Mouse (Mus musculus) erythroblast, embryonic 14.5 days (primary cell): Measurements from ENCODE around the gene Rab4b. TPM values are rescaled to one million over a fixed set of nuclear protein-coding genes. Genes with fewer than 3 reads are reported as not detected.

Source experiments
- H3K27me3 ChIP-seq: 2 replicates; pipeline ENCODE4 v1.6.1; 2012; ENCODE audit warnings: inconsistent platforms; ENCODE audit not compliant: control insufficient read depth
- H3K36me3 ChIP-seq: 2 replicates; pipeline ENCODE4 v1.6.1; 2012; ENCODE audit warnings: mild to moderate bottlenecking, inconsistent platforms; ENCODE audit not compliant: control insufficient read depth
- H3K4me1 ChIP-seq: 2 replicates; pipeline ENCODE4 v1.6.1; 2012; ENCODE audit warnings: inconsistent platforms; ENCODE audit not compliant: control insufficient read depth
- H3K4me3 ChIP-seq: replicated peaks from 2 replicates; pipeline ENCODE3; 2012; ENCODE audit warnings: moderate library complexity, mild to moderate bottlenecking, inconsistent platforms
- H3K9me3 ChIP-seq: 2 replicates; pipeline ENCODE4 v1.6.1; 2012; ENCODE audit warnings: low read length, inconsistent platforms, mixed read lengths; ENCODE audit not compliant: control insufficient read depth
- GATA1 ChIP-seq: IDR thresholded peaks from 2 replicates; pipeline ENCODE4 v1.6.1; 2012; ENCODE audit warnings: low read length, inconsistent platforms, mixed read lengths
- TAL1 ChIP-seq: IDR thresholded peaks from 3 replicates; pipeline ENCODE4 v1.6.1; 2012; ENCODE audit warnings: low read length, inconsistent platforms, mixed read lengths
- polyA plus RNA-seq: library from polyadenylated mRNA; stranded (reverse); fragments of >175 nt; gene quantifications from 2 replicates; pipeline ENCODE4 v1.2.3, GENCODE M21; 2012

The Rab4b gene
- polyA plus RNA-seq, 1 experiment = 13.5 TPM

DNA sequence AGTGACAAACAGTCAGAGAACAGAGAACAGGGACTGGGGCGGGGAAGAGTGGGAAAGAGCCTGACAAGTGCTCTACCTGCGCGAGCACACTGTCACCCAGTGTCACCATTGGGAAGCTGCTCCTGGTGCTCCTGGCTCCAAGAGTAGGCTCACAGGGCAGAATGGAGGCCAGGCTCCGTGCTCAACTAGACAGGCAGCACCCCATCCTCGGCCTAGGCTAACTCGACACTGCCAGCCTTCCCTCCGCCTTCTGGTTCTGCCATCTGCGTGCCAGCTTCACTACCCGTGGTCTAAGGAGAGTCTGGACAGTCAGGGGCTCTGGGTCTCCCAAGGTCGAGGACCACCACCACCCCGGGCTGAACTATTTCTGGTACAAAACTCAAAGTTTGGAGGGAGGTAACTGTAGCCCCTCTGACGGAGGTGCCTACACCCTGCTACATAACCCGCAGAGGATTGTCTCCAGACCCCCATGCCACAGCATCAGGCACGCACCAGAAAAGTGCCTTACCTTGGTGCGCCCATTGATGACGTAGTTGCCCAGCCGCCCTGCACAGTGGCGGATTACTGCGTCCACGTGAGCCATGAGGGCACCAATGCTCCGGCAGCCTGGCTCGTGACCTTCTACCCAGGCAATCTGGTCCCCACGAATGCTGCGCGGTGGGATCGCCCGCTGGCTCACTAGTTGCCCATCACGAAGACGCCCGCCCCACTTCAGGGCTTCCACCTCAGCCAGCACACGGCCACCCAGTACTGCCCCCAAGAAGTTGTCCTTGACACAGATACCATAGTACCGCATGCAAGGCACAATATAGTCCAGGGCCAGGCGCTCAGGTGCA, 14.4 kb downstream of the Rab4b start:
- TF ChIP-seq GATA1 (no peak), TAL1 (no peak)

DNA sequence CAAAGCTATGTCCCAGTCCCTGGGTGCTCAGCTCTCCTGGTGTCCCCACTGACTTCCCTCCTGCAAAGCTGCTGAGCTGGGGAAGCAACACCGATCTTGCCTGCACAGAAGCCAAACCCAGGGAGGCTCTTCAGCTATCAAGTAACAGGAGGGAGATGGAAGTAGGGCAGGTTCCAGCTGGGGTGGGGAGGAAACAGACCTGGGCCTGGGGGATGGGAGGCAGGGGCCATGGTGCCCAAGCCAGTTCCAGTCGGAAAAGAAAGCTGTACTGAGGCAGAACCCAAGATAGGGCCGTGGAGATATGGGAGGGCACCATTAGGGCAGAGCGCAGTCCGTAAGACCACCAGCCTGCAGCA, 15.3 kb downstream of the Rab4b start:
- H3K9me3 ChIP-seq = no peaks in the 10 kb centered on the region
- peaks cover 67% of the 10 kb centered on the region for H3K36me3 ChIP-seq
- TF ChIP-seq GATA1 (no peak), TAL1 (no peak)
- H3K4me3 ChIP-seq = no peak overlapping the region
- H3K27me3 ChIP-seq = no peaks in the 10 kb centered on the region
- H3K4me1 ChIP-seq = peaks cover 70% of the 10 kb centered on the region

More for the DNA sequence above, 14.4 kb downstream of the Rab4b start:
- no peak overlapping the region for H3K4me3 ChIP-seq
- no peaks in the 10 kb centered on the region for H3K27me3 ChIP-seq
- H3K4me1 ChIP-seq = peaks cover 71% of the 10 kb centered on the region
- peaks cover 59% of the 10 kb centered on the region for H3K36me3 ChIP-seq
- no peaks in the 10 kb centered on the region for H3K9me3 ChIP-seq

DNA sequence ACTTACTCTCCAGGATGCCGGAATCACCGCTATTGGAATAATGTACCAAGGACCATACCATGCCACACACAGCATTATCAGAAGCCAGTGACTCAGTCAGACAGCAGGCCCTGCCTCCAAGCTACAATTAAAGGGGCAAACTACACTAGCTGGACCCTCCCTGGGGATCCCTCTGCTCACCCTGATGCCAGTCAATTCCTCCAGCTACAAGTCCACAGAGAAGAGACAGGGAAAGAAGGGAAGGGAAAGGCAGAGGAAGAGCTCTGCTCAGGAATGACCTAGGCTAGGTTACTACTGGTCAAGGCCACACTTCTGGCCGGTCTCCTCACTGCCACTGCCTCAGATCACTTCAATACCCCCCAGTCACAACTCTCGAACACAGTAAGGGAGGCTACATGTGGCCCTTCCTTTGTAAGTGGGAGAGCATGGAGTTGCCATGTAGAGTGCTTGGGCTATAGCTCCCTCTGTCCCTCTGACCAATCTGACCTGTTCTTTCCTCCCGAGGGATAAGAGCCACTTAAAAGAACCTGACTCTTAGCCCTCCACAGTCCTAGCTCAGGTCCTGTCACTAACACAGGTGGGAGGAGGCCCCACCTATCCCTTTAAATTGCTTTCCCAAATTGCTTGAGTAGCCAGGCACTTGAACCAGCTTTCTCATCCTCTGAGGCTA, 15.8 kb downstream of the Rab4b start:
- H3K4me1 ChIP-seq = peaks cover 65% of the 10 kb centered on the region

DNA sequence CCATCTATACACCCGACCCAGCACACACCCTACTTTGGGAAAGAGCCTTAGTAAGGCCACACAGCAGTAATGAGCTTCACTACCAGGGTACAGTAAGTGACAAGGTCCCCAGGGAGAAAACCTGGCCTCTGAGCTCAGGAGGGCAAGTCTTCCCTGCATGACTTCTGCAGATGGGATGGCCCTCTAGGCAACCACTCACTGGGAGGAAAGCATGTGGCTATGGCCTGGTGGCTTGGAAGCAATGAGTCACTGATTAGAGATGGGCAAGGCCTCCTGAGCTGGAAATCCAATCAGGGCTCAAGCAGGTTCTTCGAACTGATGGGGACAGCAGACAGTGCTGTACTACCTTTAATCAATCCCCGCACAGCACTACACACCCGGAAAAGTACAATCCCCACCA, 17.0 kb downstream of the Rab4b start:
- Histone ChIP-seq H3K4me3 (no peak overlapping the region), H3K9me3 (no peaks in the 10 kb centered on the region), H3K27me3 (no peaks in the 10 kb centered on the region), H3K4me1 (peaks cover 53% of the 10 kb centered on the region), H3K36me3 (peaks cover 79% of the 10 kb centered on the region)
- TF ChIP-seq GATA1 (no peak), TAL1 (no peak)

More for the DNA sequence above, 15.8 kb downstream of the Rab4b start:
- no peak for TF ChIP-seq TAL1
- TF ChIP-seq GATA1 = no peak
- Histone ChIP-seq H3K27me3 (no peaks in the 10 kb centered on the region), H3K4me3 (no peak overlapping the region), H3K9me3 (no peaks in the 10 kb centered on the region), H3K36me3 (peaks cover 71% of the 10 kb centered on the region)

DNA sequence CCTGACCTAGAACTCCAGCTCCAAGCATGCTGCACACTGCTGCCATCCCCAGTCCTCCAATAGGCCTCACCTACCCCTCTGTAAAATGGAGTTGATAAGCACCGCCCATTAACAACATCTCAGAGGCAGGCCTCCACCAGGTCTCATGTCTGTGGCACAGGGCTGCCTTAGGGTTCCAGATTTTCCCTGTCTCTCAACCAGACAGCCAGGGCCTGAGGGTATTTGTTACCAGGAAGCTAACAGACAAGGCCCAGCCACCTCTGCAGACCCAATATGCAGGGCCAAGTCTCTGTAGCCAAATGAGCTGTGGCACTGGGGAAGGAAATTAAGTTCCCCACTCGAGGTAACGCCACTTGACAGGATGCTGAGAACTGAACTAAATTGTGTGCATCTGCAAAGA, 17.8 kb downstream of the Rab4b start:
- Histone ChIP-seq H3K36me3 (peaks cover 79% of the 10 kb centered on the region), H3K4me1 (peaks cover 50% of the 10 kb centered on the region)

DNA sequence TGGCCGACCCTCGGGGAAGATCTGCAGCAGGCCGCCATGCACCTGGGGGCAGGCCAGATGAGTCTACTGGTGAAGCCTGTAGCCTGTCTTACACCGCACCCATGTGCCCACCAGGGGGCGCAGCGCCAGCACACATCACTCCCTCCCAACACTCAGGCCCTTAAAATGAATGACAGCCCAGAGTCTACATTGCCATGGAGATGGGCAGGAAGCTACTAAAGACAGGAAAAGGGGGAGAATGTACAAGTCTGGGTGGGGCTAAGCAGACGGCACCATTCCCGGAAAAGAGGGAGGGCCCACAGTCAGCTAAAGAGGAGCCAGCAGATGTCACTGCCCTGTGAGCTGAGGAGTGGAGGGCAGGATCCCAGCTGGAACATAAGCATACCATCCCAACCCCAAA, 18.8 kb downstream of the Rab4b start:
- TF ChIP-seq GATA1 (no peak), TAL1 (no peak)
- peaks cover 73% of the 10 kb centered on the region for H3K36me3 ChIP-seq
- no peaks in the 10 kb centered on the region for H3K27me3 ChIP-seq
- no peak overlapping the region for H3K4me3 ChIP-seq
- H3K9me3 ChIP-seq = no peaks in the 10 kb centered on the region
- peaks cover 39% of the 10 kb centered on the region for H3K4me1 ChIP-seq

More for the DNA sequence above, 17.8 kb downstream of the Rab4b start:
- Histone ChIP-seq H3K27me3 (no peaks in the 10 kb centered on the region), H3K9me3 (no peaks in the 10 kb centered on the region), H3K4me3 (no peak overlapping the region)
- TF ChIP-seq TAL1 = no peak
- no peak for TF ChIP-seq GATA1

DNA sequence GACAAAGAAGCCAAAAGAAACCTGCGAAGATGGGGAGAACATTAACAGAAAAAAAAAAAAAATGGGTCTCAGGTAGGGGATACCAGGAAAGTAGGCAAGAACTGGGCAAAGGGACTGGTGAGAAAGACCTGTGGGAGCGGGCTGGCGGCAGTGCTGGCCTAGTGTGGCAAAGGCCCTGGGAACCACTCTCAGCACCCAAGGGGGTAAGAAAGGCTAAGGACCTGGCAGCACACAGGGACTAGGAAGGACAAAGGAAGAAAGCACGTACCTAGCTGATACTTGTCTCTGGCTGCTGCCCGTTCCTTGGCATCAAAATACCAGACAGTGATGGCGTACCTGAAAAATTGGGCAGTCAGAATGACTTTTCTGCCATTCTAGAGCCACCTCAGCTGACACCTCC, 19.4 kb downstream of the Rab4b start:
- TF ChIP-seq TAL1 (no peak), GATA1 (no peak)
- H3K4me3 ChIP-seq = no peak overlapping the region
- peaks cover 67% of the 10 kb centered on the region for H3K36me3 ChIP-seq
- H3K9me3 ChIP-seq = no peaks in the 10 kb centered on the region
- H3K27me3 ChIP-seq = no peaks in the 10 kb centered on the region
- H3K4me1 ChIP-seq = peaks cover 34% of the 10 kb centered on the region

DNA sequence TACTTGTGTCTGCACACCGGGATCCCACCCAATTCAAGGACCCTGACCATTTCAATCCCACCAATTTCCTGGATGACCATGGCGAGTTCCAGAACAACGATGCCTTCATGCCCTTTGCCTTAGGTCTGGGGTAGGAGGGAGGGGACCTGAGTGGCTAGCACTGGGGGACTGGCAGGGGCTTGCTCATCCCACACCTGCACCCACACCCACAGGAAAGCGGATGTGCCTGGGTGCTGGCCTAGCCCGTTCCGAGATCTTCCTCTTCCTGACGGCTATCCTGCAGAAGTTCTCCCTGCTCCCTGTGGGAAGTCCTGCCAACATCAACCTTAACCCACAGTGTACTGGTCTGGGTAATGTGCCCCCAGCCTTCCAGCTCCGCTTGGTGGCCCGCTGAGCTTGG, 20.5 kb downstream of the Rab4b start:
- Histone ChIP-seq H3K27me3 (no peaks in the 10 kb centered on the region), H3K4me1 (peaks cover 27% of the 10 kb centered on the region), H3K36me3 (peaks cover 58% of the 10 kb centered on the region), H3K9me3 (no peaks in the 10 kb centered on the region), H3K4me3 (no peak overlapping the region)
- TF ChIP-seq TAL1 = no peak
- no peak for TF ChIP-seq GATA1

DNA sequence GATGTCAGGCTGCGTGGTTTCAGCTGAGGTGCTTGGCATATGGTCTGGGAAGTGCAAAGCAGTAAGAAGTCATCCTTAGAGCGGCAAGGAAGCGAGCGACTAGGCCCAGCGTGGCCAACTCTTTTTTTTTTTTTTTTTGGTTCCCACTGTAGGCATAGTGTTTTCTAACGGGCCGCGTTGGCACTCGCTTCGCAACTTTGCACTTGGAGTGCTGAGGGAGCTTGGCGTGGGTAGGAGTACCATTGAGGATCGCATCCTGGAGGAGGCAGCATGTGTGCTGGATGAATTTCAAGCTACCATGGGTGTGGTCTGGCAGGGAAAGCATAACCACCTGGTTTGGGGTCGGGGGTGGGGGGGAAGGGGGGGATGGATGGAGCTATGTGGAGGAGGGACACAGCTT, 22.7 kb downstream of the Rab4b start:
- peaks cover 36% of the 10 kb centered on the region for H3K36me3 ChIP-seq
- TF ChIP-seq GATA1 (no peak), TAL1 (no peak)

More for the DNA sequence above, 22.7 kb downstream of the Rab4b start:
- H3K4me1 ChIP-seq = peaks cover 11% of the 10 kb centered on the region
- no peaks in the 10 kb centered on the region for H3K27me3 ChIP-seq
- no peak overlapping the region for H3K4me3 ChIP-seq
- no peaks in the 10 kb centered on the region for H3K9me3 ChIP-seq
